Mouse (Mus musculus): ENCODE results near the gene Cdca7. TPM values are rescaled to one million over a fixed set of nuclear protein-coding genes. Genes with fewer than 3 reads are reported as not detected.

Cdca7 gene
- total RNA-seq (2014; fragmentation: Nextera tagmentation) (124 and 167 TPM in 2 replicates), total RNA-seq (2017) (162 and 191 TPM in 2 replicates), polyA plus RNA-seq (2012) (84.1 and 90.9 TPM in 2 replicates)

DNA sequence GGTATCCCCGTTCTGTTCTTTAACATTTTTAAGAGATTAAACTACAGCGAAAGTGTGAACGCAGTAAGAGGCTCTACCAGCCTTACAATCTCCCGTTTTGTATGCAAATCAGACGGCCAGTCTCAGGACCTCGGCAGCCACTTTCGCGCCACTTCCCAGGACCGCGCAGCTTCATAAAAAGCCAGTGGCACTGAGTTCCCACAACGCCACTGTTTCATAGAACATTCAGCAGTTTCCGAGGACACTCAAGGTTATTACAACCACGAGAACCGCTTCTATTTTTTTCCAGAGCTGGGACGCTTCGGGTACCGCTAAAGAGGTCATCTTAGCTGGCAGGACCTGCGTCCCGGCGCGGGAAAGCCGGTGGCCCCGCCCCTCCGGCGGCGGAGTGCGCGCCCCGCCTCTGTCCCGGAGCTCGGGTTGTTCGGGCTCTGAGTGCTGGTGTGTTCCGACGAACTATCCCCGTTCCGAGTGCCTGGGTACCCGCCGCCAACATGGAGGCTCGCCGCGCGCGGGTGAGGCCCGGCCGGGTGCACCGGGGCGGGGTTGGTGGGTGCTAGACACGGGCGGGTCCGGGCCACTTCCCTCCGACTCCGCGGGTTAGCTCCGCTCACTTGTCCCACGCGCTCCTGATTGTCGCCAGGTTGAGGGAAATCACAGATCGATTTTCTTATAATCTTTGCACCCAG is at the start of gene Cdca7:
Gene Cdca7, plus strand, starts transcription at position 363 of the 689 bp plus-strand sequence.
- ATAC-seq (ENCODE audit: extremely low read depth, insufficient number of reproducible peaks, low FRiP score, poor library complexity, severe bottlenecking) (peak; percentile 74), DNase-seq (ENCODE audit: low spot score) (peak; percentile 84)
- TF ChIP-seq GATA1 (IDR thresholded peaks at IDR 0.05; ENCODE audit: borderline replicate concordance, low read length) (no peak), TAL1 (conservative IDR thresholded peaks at IDR 0.05; ENCODE audit: low read depth, low read length) (no peak), CTCF (IDR thresholded peaks at IDR 0.05; ENCODE audit: low read depth, low read length) (no peak), GATA2 (IDR thresholded peaks at IDR 0.05; ENCODE audit: borderline replicate concordance, low read depth, low read length) (no peak), POLR2AphosphoS5 (IDR thresholded peaks at IDR 0.05; ENCODE audit: insufficient replicate concordance, low read depth, low read length) (no peak)
- H3K9me3 ChIP-seq (replicated peaks), result no peaks in the 10 kb centered on the region
- H3K27me3 ChIP-seq (ENCODE audit: insufficient read depth, low read length), result no peaks in the 10 kb centered on the region
- H3K36me3 ChIP-seq (replicated peaks), result peaks cover 34% of the 10 kb centered on the region
- H3K4me1 ChIP-seq (ENCODE audit: insufficient read depth, low read depth, low read length), result peaks cover 75% of the 10 kb centered on the region
- peak within 1 kb of the TSS; percentile 97 for H3K4me3 ChIP-seq (ENCODE audit: low read depth, low read length)

DNA sequence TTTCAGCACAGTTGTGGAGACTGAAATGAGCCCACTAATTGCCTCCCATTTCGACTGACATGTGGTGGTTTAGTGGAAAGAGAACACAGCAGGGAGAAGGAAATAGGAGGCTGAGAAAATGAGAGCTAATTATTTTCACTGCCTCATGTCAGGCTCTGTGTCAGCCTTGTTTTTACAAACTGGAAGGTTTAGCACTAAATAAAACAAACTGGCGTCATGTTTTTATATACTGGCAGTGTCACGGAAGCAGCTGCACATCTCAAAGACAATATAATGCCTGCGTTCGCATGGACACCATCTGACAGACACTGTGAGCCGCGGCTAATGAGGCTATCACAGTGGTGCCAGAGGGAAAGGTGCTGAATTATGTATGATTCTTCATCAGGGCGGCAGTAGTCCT is 49.2 kb upstream of the Cdca7 start:
- Histone ChIP-seq H3K27me3 (ENCODE audit: insufficient read depth, low read length) (no peaks in the 10 kb centered on the region), H3K4me1 (ENCODE audit: insufficient read depth, low read depth, low read length) (peaks cover 3% of the 10 kb centered on the region; the same call in 1 of the 2 replicates), H3K9me3 (replicated peaks) (no peaks in the 10 kb centered on the region), H3K4me3 (ENCODE audit: low read depth, low read length) (no peak overlapping the region), H3K36me3 (replicated peaks) (peaks cover 31% of the 10 kb centered on the region)
- no peak for DNase-seq (ENCODE audit: low spot score)
- no peak for ATAC-seq (ENCODE audit: extremely low read depth, insufficient number of reproducible peaks, low FRiP score, poor library complexity, severe bottlenecking)
- TF ChIP-seq GATA2 (IDR thresholded peaks at IDR 0.05; ENCODE audit: borderline replicate concordance, low read depth, low read length) (no peak), TAL1 (conservative IDR thresholded peaks at IDR 0.05; ENCODE audit: low read depth, low read length) (no peak)

DNA sequence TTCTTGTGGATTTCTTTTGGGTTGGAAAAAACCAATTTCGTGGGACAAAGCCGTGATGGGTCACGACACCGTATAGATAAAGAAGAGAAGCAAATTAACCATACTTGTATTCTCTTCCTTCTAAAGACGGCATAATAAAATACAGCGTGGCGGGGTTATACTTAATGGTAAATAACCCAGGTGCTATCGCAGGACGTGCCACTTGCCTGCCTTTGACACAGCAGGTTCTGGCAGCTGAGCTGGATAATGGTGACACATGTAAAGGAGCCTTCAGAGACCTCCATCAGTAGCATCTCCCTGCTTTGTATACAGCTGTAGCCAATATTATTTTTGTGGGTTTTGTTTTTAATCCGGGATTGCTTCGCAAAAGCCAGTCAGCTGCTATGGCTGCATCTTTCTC is 48.7 kb upstream of the Cdca7 start:
- Histone ChIP-seq H3K9me3 (replicated peaks) (no peaks in the 10 kb centered on the region), H3K27me3 (ENCODE audit: insufficient read depth, low read length) (no peaks in the 10 kb centered on the region), H3K4me1 (ENCODE audit: insufficient read depth, low read depth, low read length) (peaks cover 3% of the 10 kb centered on the region; the same call in 1 of the 2 replicates), H3K36me3 (replicated peaks) (peaks cover 28% of the 10 kb centered on the region), H3K4me3 (ENCODE audit: low read depth, low read length) (no peak overlapping the region)
- DNase-seq (ENCODE audit: low spot score) (no peak), ATAC-seq (ENCODE audit: extremely low read depth, insufficient number of reproducible peaks, low FRiP score, poor library complexity, severe bottlenecking) (no peak)
- no peak for TF ChIP-seq TAL1 (conservative IDR thresholded peaks at IDR 0.05; ENCODE audit: low read depth, low read length)
- TF ChIP-seq POLR2AphosphoS5 (IDR thresholded peaks at IDR 0.05; ENCODE audit: insufficient replicate concordance, low read depth, low read length), result no peak
- TF ChIP-seq GATA2 (IDR thresholded peaks at IDR 0.05; ENCODE audit: borderline replicate concordance, low read depth, low read length), result no peak
- TF ChIP-seq CTCF (IDR thresholded peaks at IDR 0.05; ENCODE audit: low read depth, low read length), result no peak
- no peak for TF ChIP-seq GATA1 (IDR thresholded peaks at IDR 0.05; ENCODE audit: borderline replicate concordance, low read length)

DNA sequence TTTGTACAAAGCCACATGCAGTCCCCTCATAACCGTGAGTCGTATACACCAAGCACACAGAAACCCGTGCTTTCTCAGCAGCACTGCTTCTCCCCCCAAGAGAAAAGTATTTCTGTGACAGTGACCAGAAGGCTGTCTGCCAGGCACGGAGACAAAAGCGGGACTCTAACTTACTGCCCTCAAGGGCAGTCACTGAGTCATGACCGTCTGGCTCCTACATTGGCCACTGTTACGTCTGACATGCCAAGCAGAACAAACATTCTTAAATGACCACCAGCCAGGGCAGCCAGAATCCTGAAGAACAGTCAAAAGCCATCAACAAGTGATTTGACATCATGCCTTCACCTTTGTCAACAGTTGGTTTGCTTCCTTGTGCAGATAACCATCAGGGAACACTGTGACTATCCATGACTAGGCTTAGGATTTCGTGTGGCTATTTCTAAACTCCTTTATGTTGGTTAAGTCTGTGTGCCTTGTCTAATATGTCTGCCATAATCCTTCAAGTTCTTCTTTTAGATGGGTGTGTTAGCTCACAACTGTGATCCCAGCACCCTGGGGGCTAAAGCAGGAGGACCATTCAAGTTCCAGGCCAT is 36.9 kb upstream of the Cdca7 start:
- no peaks in the 10 kb centered on the region for H3K4me1 ChIP-seq (ENCODE audit: insufficient read depth, low read depth, low read length)
- H3K4me3 ChIP-seq (ENCODE audit: low read depth, low read length), result no peak overlapping the region
- DNase-seq (ENCODE audit: low spot score) (no peak), ATAC-seq (ENCODE audit: extremely low read depth, insufficient number of reproducible peaks, low FRiP score, poor library complexity, severe bottlenecking) (no peak)
- no peak for TF ChIP-seq TAL1 (conservative IDR thresholded peaks at IDR 0.05; ENCODE audit: low read depth, low read length)
- no peak for TF ChIP-seq GATA1 (IDR thresholded peaks at IDR 0.05; ENCODE audit: borderline replicate concordance, low read length)
- H3K36me3 ChIP-seq (replicated peaks), result peaks cover 79% of the 10 kb centered on the region
- H3K9me3 ChIP-seq (replicated peaks), result no peaks in the 10 kb centered on the region
- H3K27me3 ChIP-seq (ENCODE audit: insufficient read depth, low read length), result no peaks in the 10 kb centered on the region

DNA sequence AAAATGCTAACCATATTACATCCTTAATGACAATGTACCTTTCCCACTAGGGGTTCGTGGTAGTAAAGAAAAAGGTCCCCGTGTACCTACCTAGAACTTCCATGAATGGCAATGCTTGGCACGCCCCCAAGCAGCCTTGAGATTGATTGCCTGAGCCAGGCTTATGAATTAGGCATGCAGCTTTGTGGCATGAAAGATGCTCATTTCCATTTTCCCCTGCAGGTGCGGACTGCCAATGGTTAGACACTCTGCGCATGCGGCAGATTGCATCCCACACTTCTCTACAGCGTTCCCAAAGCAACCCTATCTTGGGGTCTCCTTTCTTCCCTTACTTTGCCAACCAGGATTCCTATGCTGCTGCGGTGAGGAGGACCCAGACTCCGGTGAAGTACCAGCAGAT is 34.9 kb upstream of the Cdca7 start:
- DNase-seq (ENCODE audit: low spot score) (no peak), ATAC-seq (ENCODE audit: extremely low read depth, insufficient number of reproducible peaks, low FRiP score, poor library complexity, severe bottlenecking) (no peak)
- no peaks in the 10 kb centered on the region for H3K27me3 ChIP-seq (ENCODE audit: insufficient read depth, low read length)
- no peaks in the 10 kb centered on the region for H3K9me3 ChIP-seq (replicated peaks)
- TF ChIP-seq POLR2AphosphoS5 (IDR thresholded peaks at IDR 0.05; ENCODE audit: insufficient replicate concordance, low read depth, low read length) (no peak), GATA1 (IDR thresholded peaks at IDR 0.05; ENCODE audit: borderline replicate concordance, low read length) (no peak), CTCF (IDR thresholded peaks at IDR 0.05; ENCODE audit: low read depth, low read length) (no peak), TAL1 (conservative IDR thresholded peaks at IDR 0.05; ENCODE audit: low read depth, low read length) (no peak), GATA2 (IDR thresholded peaks at IDR 0.05; ENCODE audit: borderline replicate concordance, low read depth, low read length) (no peak)
- H3K4me1 ChIP-seq (ENCODE audit: insufficient read depth, low read depth, low read length), result no peaks in the 10 kb centered on the region
- peaks cover 61% of the 10 kb centered on the region for H3K36me3 ChIP-seq (replicated peaks)
- no peak overlapping the region for H3K4me3 ChIP-seq (ENCODE audit: low read depth, low read length)

DNA sequence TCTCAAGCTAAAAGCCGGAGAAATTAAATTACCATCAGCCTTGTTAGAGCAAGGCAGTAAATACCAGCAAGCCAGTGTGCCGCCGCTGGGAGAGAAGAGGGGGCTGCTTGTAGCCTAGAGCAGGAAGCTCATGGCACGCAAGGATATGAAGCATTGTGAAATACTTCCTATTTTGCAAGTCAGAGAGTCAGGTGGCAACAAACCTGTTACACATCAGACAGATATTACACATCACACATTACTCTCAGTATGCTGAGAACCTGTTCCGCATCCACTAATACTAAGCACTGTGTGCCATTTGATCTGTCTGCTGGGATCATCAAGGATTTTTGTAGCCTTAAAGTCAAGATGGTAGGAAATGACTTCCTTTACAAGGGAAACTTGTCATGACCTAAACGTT is 33.1 kb upstream of the Cdca7 start:
- no peak for DNase-seq (ENCODE audit: low spot score)
- Histone ChIP-seq H3K4me1 (ENCODE audit: insufficient read depth, low read depth, low read length) (peaks cover 3% of the 10 kb centered on the region; the same call in 1 of the 2 replicates), H3K4me3 (ENCODE audit: low read depth, low read length) (no peak overlapping the region), H3K9me3 (replicated peaks) (no peaks in the 10 kb centered on the region), H3K36me3 (replicated peaks) (peaks cover 48% of the 10 kb centered on the region), H3K27me3 (ENCODE audit: insufficient read depth, low read length) (no peaks in the 10 kb centered on the region)
- TF ChIP-seq GATA1 (IDR thresholded peaks at IDR 0.05; ENCODE audit: borderline replicate concordance, low read length), result no peak
- TF ChIP-seq GATA2 (IDR thresholded peaks at IDR 0.05; ENCODE audit: borderline replicate concordance, low read depth, low read length), result no peak
- no peak for TF ChIP-seq TAL1 (conservative IDR thresholded peaks at IDR 0.05; ENCODE audit: low read depth, low read length)
- TF ChIP-seq CTCF (IDR thresholded peaks at IDR 0.05; ENCODE audit: low read depth, low read length), result no peak
- TF ChIP-seq POLR2AphosphoS5 (IDR thresholded peaks at IDR 0.05; ENCODE audit: insufficient replicate concordance, low read depth, low read length), result no peak
- no peak for ATAC-seq (ENCODE audit: extremely low read depth, insufficient number of reproducible peaks, low FRiP score, poor library complexity, severe bottlenecking)

All from G1E (cell line).